Mouse (Mus musculus) ovary, postnatal 10 days (tissue): Measurements from ENCODE around the gene Pcolce.
"Not testable (repeated sequence)": the region's sequence is repeated elsewhere in the genome, so short reads cannot be mapped to it uniquely, and the experiment has no call there.

Experiments used
- DNase-seq: peaks from one replicate; pipeline ENCODE4 v3.0.0; 2022; ENCODE audit warnings: low spot score

Pcolce gene

GRCm38 (mm10) chr5:137629306-137629721 is 15.7 kb upstream of the Pcolce start:
- DNase-seq, result no peak

GRCm38 (mm10) chr5:137628498-137629305 is 15.1 kb upstream of the Pcolce start, which contains the start of the genes Fbxo24, Lrch4 and Gm20605:
Fbxo24 (minus strand) TSS chr5:137629002.
Lrch4 (plus strand) TSS chr5:137629121.
Gm20605 (plus strand) TSS chr5:137629175.
- DNase-seq, result peak; percentile 96

- no peak for DNase-seq
Observed at GRCm38 (mm10) chr5:137627991-137628390, 14.4 kb upstream of the Pcolce start.

DNA sequence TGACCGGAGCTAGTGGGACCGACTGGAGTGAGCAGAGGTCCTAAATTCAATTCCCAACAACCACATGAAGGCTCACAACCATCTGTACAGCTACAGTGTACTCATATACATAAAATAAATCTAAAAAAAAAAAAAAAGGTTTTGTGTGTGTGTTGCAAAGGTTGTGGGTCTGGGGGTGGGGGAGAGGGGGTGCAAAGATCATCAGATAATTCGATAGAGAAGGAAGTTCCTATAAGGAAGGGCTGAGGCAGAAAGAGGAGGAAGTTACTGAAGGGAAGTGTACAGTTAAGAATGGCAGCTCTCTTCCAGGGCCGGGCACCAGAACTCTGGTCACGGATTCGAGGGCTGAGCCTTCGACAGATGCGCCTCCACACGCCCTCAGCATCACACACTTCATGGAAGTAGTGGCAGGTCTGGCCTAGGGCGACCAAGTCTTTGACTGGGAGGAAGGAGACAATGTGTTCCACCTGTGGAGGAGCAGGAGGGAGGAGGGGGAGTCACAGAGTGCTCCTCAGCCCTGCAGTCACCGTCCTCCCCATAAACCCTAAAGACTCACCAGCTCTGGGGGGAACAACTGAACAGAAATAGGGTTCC is 10.4 kb upstream of the Pcolce start:
- no peak for DNase-seq

GRCm38 (mm10) chr5:137615347-137615746 is 1.8 kb upstream of the Pcolce start:
- no peak for DNase-seq

- not testable (repeated sequence) for DNase-seq
Observed at GRCm38 (mm10) chr5:137614921-137615320, 1.3 kb upstream of the Pcolce start.

- DNase-seq, result no peak
Observed at GRCm38 (mm10) chr5:137613076-137613475, 508 bp downstream of the Pcolce start.

- no peak for DNase-seq
Observed at GRCm38 (mm10) chr5:137611245-137611602, 2.4 kb downstream of the Pcolce start.

DNA sequence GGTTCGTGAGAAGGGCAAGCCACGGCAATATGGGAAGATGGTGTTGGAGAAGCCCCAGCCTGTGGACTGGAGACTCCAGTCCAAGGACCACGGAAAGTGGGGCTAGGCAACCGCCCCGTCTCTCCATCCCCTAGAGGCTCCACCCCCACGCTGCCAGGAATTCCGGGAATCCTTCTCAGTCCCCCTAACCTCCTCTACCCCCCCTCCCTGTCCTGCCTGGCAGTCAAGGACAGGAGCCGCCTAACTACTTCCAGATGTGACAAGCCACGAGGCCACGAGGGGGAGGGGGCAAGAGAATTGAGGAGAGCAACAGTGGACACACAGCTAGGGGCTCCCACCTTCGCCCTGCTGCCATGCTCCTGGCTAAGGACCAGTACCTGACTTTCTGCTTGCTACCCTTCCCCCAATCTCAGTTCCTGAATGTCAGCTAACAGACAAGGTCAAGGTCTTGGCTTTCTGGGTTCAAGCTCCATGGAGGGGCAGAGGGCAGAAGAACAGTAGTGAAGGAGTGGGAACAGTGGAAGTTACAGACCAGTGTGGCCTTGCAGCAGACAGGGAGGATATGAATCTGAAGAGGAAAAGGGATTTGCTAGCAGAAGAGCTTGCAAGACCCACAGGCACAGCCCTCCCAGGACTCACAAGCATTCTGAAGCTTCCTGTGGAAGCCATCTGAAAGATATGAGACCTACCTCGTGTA is 2.9 kb downstream of the Pcolce start:
- DNase-seq, result no peak

DNA sequence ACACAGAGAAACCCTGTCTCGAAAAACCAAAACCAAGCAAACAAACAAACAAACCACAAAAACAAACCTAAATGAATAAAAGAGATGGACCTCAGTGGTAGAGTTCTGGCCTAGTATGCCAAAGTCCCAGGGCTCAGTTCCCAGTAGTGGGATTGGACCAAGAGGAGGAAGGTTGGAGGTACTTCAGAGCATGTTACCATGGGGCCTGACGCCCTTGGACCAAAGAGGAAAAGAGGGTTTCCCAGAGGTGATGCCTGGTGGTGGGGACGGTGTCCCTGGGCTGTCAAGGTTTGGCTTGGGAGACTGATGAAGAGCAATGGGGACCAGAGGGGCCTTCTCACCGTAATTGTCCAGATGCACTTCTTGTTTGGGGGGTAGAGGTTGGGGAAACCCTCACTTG is 3.5 kb downstream of the Pcolce start:
- DNase-seq, result no peak

- no peak for DNase-seq
Observed at GRCm38 (mm10) chr5:137609292-137609691, 4.3 kb downstream of the Pcolce start.

DNA sequence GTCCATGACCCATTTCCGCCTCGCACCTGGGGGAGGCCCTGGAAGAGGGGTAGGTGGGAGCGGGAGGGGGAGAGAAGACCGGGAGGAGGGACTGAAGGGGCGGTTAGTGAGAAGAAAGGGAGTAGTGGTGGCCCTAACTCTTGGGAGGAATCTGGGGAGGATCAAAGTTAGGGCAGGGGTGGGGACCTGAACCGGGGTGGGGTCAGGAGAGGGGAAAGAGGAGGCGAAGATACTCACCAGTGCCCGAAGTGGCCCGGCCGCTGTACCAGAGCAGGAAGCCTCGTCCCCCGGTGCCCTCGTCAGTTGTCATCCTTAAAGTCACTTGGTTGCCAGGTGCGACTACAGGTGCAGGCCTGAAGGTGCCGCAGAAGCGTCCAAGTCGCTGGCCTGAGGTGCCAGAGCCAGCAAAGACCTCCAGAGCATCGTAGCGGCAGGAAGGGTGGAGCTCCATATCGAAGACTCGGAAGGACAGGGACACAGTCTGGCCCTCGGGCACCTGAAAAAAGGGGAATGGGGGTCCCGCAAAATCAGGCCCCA is 4.9 kb downstream of the Pcolce start:
- DNase-seq, result no peak

DNA sequence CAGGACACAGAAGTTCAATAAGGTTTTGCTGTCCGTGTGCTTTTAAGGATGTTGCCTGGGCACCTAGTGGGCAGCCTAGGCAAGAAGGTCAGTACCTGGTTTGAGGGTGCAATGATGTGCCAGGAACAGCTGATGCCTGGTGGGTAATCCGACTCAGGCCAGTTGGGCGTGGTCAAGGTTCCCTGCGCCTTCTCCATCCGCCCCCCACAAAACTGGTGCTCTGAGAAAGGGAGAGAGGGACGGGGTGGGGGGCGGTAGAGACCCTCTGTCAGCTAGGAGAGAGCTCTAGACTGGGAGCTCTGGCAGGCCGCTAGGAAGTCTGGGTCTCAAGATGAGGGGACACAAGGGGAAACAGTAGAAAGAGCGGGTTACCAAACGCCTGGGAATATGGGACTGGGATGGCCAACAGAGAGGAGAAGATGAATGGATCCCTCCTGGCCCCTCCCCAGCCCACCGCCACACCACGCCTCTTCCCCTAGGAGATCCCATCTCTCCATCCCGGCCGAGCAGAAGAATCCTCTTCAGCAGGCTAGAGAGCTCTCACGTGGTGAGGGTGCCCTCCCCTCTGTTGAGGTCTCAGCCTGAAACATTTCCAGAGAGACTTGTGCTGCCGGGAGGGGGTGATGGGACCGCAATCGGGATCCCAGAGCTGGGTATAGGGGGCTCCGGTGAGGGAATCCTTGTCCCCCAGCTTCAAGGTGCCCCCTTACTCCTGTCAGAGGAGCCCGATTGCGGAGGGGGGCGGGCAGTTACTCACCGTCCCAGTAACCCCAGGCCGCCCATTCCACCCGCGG is 5.5 kb downstream of the Pcolce start:
- DNase-seq, result no peak

DNA sequence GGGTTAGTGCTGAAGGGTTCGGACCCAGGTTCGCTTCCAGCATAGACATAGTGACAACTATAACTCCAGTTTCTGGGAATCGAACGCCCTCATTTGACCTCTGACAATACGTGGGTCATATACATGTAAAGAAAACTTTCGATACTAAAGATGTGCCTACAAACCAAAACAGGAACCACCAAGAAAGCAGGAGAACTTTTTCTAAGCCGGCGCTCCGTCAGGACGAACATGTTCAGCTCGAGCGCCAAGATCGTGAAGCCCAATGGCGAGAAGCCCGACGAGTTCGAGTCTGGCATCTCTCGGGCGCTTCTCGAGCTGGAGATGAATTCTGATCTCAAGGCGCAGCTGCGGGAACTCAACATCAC is 12.2 kb downstream of the Pcolce start:
- no peak for DNase-seq

DNA sequence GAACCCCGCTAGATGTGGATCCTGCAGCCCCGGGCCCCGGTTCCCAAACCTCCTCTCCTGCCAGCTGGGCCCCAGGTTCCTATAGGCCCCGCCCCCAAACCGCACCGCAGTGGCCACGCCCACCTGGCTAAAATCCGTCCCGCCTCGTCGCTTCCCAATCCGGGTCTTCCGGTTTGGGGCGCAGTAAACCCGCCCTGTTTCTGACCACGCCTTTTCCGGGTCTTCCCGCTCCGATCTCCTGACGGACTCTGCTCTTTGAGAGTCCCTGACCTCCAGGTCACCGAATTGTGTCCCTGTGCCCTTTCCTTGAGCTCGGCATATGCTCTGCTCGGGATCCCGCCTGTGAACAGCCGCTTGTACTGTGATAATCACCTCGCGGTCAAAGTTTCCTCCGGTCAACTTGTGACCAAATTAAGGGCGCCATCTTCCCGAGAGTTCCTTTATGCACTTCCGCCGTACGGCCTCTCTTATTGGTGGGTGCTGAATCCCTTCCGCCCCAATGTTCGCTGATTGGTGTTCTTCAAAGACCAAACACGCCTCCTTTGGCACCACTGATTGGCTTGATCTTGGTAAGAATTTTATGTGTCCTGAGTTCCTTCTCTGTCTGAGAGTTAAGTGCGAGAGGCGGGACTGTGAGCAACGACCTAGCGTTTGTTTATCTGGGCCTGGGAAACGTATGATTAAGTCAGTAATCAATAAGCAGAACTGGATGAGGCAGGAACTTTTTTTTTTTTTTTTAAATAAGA is 12.8 kb downstream of the Pcolce start, which contains the start of gene Mospd3:
Gene Mospd3, minus strand, starts transcription at position 440 of the 746 bp plus-strand sequence.
- DNase-seq, result peak; percentile 93

GRCm38 (mm10) chr5:137600281-137600618 is 13.3 kb downstream of the Pcolce start:
- DNase-seq, result no peak

DNA sequence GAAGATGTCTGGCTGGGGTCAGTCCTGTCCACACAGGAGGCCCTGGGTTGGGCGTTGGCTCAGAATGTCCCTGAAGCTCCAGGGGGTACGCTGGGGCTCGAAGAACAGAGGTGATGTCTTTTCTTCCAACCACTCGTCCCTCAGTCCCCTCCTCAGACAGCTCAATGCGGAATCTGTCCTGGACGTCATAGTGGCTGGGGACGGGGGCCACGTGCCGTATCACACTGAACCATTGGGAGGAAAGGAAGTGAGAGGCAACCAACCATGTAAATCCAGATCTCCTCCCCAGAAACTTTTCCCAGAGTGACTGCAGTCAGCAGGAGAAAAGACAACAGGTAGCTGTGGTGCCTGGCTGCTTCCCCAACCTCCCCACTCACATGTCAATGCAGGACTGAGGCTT is 14.0 kb downstream of the Pcolce start:
- DNase-seq, result no peak

GRCm38 (mm10) chr5:137598100-137598826 is 15.3 kb downstream of the Pcolce start:
- no peak for DNase-seq

DNA sequence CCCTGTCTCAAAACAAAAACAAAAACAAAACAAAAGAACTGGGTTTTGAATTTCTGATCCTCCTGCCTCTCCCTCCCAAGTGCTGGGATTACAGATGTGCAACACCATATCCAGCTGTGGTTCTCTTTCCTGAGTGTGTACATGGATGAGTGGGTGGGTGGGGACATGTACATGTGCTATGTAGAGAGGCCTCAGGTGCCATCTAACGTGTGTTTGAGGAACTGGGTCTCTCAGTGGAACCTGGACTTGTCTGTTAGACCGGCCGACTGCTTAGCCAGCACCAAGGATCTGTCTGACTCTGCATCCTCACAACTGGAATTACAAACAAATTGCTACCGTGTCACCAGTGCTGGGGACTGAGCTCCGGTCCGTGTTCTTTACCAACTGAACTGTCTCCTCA is 16.0 kb downstream of the Pcolce start:
- no peak for DNase-seq

DNA sequence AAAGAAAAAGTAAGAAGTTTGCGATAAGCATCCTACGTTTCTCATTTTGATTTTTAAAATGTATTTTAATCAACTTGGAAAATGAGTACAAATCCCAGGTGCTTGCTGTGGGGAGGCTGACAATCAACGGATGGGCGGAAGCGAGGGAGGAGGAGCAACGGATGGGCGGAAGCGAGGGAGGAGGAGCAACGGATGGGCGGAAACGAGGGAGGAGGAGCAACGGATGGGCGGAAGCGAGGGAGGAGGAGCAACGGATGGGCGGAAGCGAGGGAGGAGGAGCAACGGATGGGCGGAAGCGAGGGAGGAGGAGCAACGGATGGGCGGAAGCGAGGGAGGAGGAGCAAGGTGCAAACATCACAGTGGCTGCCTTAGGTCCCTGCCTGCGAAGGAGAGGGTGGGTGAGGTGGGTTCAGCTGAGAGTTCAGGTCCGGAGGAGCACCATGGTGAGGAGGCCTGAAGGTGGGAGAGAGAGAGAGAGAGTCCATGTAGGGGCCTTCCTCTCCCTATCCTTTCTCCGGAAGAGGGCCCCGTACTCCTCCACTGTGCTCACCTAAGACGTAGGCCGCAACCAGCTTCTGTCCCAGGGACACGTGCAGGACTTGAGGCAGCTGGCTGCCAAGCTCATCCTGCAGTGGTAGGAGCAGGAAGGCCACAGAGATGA is 16.9 kb downstream of the Pcolce start:
- no peak for DNase-seq
